Mouse (Mus musculus) stomach, embryonic 16.5 days (tissue): ENCODE results near the gene Olfr1411. TPM values are rescaled to one million over a fixed set of nuclear protein-coding genes. Genes with fewer than 3 reads are reported as not detected.

Experiments used
- ATAC-seq: fragments of 200-750 bp; cut with Nextera tagmentation; 2 replicates; pipeline ENCODE4 v1.8.0; 2017; ENCODE audit warnings: moderate number of reproducible peaks, moderate TSS enrichment; ENCODE audit not compliant: insufficient read depth, low FRiP score
- H3K27ac ChIP-seq: fragments of 300-500 bp; sonication (generic); 2 replicates; pipeline ENCODE4 v1.5.1; 2014; ENCODE audit warnings: low read length
- H3K27me3 ChIP-seq: fragments of 300-500 bp; sonication (generic); 2 replicates; pipeline ENCODE4 v1.6.1; 2014; ENCODE audit warnings: low read length, control low read depth, mixed read lengths; ENCODE audit not compliant: control insufficient read depth, insufficient read depth
- H3K36me3 ChIP-seq: fragments of 300-500 bp; sonication (generic); 2 replicates; pipeline ENCODE4 v1.6.1; 2014; ENCODE audit warnings: low read length; ENCODE audit not compliant: control insufficient read depth, insufficient read depth
- H3K4me1 ChIP-seq: fragments of 300-500 bp; sonication (generic); 2 replicates; pipeline ENCODE4 v1.6.1; 2014; ENCODE audit warnings: low read length, control low read depth, mixed read lengths; ENCODE audit not compliant: control insufficient read depth, insufficient read depth
- H3K4me2 ChIP-seq: fragments of 300-500 bp; sonication (generic); 2 replicates; pipeline ENCODE4 v1.6.1; 2014; ENCODE audit warnings: low read depth, low read length, mixed read lengths
- H3K4me3 ChIP-seq: fragments of 300-500 bp; sonication (generic); replicated peaks from 2 replicates; pipeline ENCODE4 v1.5.1; 2014; ENCODE audit warnings: mild to moderate bottlenecking, low read length
- H3K9ac ChIP-seq: fragments of 300-500 bp; sonication (generic); 2 replicates; pipeline ENCODE4 v1.6.1; 2014; ENCODE audit warnings: low read length
- H3K9me3 ChIP-seq: fragments of 300-500 bp; sonication (generic); replicated peaks from 2 replicates; pipeline ENCODE4 v1.6.1; 2016; ENCODE audit warnings: low read length, control low read depth; ENCODE audit not compliant: control insufficient read depth
- WGBS: fragments of 180-500 bp; shearing (Covaris S2); extraction: QIAGEN DNeasy Blood & Tissue Kit; methylation state at CpG from one replicate; pipeline ENCODE4 v1.1.7; 2014; 5-methylcytosine and 5-hydroxymethylcytosine counted together
- polyA plus RNA-seq: library from polyadenylated mRNA; unstranded; fragments of >200 nt; fragmentation: Nextera tagmentation; extraction: Ambion mirVana; gene quantifications from 2 replicates; pipeline ENCODE4 v1.2.1, GENCODE M21; 2015

The Olfr1411 gene
- polyA plus RNA-seq, 1 experiment from 2014 or later = not detected

DNA sequence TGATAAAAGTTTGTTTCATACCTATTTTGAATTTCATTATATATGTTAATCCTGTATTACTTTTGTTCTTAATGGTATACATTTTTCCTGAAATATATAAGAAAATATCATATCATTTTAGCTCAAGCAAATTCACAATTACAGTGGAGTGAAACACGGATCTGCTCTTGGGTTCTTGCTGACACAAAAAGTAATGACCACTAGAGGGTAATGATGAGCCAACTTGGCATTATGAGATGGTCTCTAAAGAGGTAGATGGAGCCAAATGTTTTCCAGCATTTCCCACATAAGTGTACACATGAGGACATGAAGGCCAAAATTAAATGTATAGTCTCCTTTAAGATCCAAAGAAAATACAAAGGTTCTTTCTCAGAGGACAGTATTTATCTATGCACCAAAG lies 20.3 kb downstream of the Olfr1411 start:
- ATAC-seq = no peak
- Histone ChIP-seq H3K9ac (no peak overlapping the region), H3K27ac (no peak overlapping the region), H3K4me3 (no peak overlapping the region), H3K4me2 (no peak overlapping the region), H3K9me3 (no peaks in the 10 kb centered on the region), H3K4me1 (no peaks in the 10 kb centered on the region), H3K36me3 (no peaks in the 10 kb centered on the region), H3K27me3 (no peaks in the 10 kb centered on the region)
- WGBS = 16% methylated on average over 1 of the region's 1 CpGs

DNA sequence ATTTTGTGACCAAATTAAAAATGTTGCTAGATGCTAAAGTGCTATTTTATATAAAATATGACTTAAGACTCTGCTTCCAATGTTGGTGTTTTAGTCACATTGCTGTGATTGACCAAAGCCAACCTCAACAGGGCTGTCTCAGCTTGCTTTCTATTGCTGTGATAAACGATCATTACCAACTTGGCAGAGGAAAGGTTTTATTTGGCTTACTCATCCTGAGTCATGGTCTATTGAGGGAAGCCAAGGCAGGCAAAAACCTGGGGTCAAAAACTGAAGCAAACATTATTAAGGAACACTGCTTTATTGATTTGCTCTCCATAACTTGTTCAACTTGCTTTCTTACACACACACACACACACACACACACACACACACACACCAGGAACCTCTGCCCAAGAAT lies 21.8 kb downstream of the Olfr1411 start:
- Histone ChIP-seq H3K4me1 (no peaks in the 10 kb centered on the region), H3K9me3 (no peaks in the 10 kb centered on the region), H3K27ac (no peak overlapping the region), H3K9ac (no peak overlapping the region), H3K4me2 (no peak overlapping the region), H3K4me3 (no peak overlapping the region), H3K27me3 (no peaks in the 10 kb centered on the region), H3K36me3 (no peaks in the 10 kb centered on the region)
- no peak for ATAC-seq
- 82% methylated on average over 1 of the region's 1 CpGs for WGBS

DNA sequence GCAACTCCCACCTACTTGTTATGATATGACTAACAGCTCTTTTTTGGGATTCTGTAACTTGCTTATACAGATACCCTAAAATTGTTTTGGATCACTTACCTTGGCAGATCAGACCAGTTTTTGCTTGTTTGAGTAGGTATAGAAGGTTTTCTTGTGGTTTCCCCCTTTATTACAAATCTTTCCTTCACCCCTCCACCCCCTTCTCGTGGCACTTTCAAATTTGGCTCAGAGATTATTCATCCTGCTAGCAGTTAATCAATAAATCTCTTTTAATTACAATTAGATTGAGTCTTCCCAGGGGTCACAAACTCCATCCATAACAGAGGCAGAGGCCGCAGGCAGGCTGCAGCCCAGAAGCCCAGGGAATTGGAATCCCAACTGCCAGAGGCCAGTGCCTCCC lies 23.3 kb downstream of the Olfr1411 start, which contains the start of gene Olfr12:
TSS of gene Olfr12 (plus strand) at position 301 of the 400 bp plus-strand sequence.
- no peaks in the 10 kb centered on the region for H3K36me3 ChIP-seq
- H3K4me2 ChIP-seq = no peak within 1 kb of the TSS
- H3K4me1 ChIP-seq = no peaks in the 10 kb centered on the region
- H3K27ac ChIP-seq = no peak within 1 kb of the TSS
- ATAC-seq = no peak
- 56% methylated on average over 2 of the region's 2 CpGs for WGBS
- H3K9me3 ChIP-seq = no peaks in the 10 kb centered on the region
- no peak within 1 kb of the TSS for H3K9ac ChIP-seq
- H3K4me3 ChIP-seq = no peak within 1 kb of the TSS
- H3K27me3 ChIP-seq = no peaks in the 10 kb centered on the region

DNA sequence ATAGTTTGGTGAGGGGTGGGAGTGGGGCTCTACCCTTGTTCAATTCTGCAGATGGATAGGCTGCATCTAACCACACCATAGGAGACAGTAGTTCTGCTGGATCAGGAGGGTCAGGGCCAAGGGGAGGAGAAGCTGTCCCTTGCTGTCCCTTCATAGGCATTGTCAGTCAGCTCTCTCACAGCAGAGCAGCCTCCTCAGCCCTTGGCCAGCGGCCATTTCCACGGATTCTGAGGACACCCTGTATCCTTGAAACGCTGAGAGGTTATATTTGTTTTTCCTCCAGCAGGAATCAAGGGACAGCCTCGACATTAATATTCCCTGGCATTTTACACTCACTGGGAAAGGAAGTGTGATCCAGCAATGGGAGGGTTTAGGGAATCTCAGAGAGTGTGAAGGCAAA lies 24.1 kb downstream of the Olfr1411 start:
- no peaks in the 10 kb centered on the region for H3K36me3 ChIP-seq
- H3K4me3 ChIP-seq = no peak overlapping the region
- H3K9me3 ChIP-seq = no peaks in the 10 kb centered on the region
- no peak overlapping the region for H3K4me2 ChIP-seq
- 52% methylated on average over 4 of the region's 4 CpGs for WGBS
- no peak overlapping the region for H3K27ac ChIP-seq
- no peaks in the 10 kb centered on the region for H3K4me1 ChIP-seq
- H3K9ac ChIP-seq = no peak overlapping the region
- no peaks in the 10 kb centered on the region for H3K27me3 ChIP-seq
- ATAC-seq = no peak

DNA sequence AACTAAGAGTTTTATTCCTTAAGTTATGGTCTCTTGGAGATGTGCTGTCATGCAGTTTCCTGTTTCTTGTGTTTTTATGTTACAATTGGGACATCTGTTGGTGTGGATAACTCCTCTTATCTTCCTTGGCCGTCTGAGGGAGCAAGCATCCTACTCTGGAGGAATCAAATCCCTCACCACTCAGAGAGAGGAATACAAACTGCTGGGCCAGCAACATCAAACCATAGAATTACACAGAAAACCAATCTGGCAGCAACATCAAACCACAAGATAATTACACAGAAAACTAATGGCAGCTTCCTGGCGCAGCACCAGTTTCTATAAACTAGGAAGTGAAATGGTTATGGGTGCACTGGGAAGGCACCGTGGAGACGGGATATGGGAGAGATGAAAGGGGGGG lies 34.0 kb downstream of the Olfr1411 start:
- WGBS = 56% methylated on average over 4 of the region's 4 CpGs
- Histone ChIP-seq H3K4me3 (no peak overlapping the region), H3K4me1 (no peaks in the 10 kb centered on the region), H3K27me3 (no peaks in the 10 kb centered on the region), H3K27ac (no peak overlapping the region), H3K4me2 (no peak overlapping the region), H3K9me3 (no peaks in the 10 kb centered on the region), H3K9ac (no peak overlapping the region), H3K36me3 (no peaks in the 10 kb centered on the region)
- ATAC-seq = no peak

DNA sequence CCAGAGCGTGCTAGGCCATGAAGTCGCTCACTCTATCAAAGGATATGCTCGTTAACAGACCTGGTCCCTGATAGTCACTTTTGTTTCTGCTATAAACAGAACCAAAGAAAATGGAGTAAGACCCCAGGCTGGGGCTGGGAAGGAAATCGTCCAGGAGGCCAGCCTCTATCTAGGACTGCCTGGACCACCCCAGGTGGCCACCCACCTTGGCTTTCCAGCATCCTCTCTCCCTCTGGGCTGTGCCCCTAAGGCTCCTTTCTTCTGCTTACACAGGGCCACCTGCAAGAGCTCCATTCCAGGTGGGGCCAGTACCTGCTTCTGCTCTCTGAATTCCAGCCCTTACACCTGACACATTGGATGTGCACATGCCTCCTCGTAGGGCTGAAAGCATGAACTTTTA lies 38.0 kb downstream of the Olfr1411 start:
- Histone ChIP-seq H3K9me3 (no peaks in the 10 kb centered on the region), H3K4me2 (no peak overlapping the region), H3K4me3 (no peak overlapping the region), H3K36me3 (no peaks in the 10 kb centered on the region; the same call in 1 of the 2 replicates), H3K27me3 (no peaks in the 10 kb centered on the region), H3K9ac (no peak overlapping the region), H3K27ac (no peak overlapping the region), H3K4me1 (no peaks in the 10 kb centered on the region)
- ATAC-seq = no peak
- 70% methylated on average over 5 of the region's 5 CpGs for WGBS

DNA sequence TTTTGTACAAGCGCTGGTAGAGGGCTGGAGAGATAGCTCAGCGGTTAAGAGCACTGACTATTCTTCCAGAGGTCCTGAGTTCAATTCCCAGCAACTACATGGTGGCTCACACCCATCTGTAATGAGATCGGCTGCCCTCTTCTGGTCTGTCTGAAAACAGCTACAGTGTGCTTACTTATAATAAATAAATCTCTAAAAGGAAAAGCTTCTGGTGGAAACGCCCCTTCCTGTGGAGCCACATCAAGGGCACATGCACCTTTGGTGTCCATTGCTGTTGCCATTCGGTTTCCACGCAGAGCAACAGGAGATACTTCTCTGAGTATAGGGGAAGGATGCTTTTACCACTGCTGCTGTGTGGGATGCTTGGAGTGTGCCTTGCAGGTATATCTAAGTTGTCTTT lies 38.7 kb downstream of the Olfr1411 start:
- H3K27ac ChIP-seq = no peak overlapping the region
- H3K4me3 ChIP-seq = no peak overlapping the region
- H3K9ac ChIP-seq = no peak overlapping the region
- no peaks in the 10 kb centered on the region for H3K27me3 ChIP-seq
- H3K9me3 ChIP-seq = no peaks in the 10 kb centered on the region
- no peak for ATAC-seq
- no peaks in the 10 kb centered on the region; the same call in 1 of the 2 replicates for H3K36me3 ChIP-seq
- no peaks in the 10 kb centered on the region for H3K4me1 ChIP-seq
- H3K4me2 ChIP-seq = no peak overlapping the region
- WGBS = 65% methylated on average over 6 of the region's 6 CpGs

DNA sequence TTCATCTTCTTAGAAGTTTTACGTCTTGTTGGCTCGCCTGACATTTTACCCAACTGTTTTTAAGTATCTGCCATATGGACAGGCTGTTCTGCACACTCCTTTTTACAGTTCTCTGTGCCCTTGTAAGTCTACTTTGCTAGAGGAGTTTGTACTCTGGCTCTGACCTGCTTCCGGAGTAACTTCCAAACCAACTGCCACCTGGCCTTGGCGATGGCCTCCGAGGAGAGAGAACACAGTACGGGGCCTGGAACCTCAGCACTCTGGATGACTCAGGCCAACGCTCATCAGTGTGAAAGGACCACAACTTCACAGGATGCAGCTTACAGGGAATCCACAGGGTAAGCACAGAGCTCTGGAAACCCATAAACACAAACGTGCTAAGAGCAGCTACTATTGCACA lies 39.5 kb downstream of the Olfr1411 start:
- H3K4me1 ChIP-seq = no peaks in the 10 kb centered on the region
- H3K27ac ChIP-seq = no peak overlapping the region
- no peak overlapping the region for H3K4me3 ChIP-seq
- H3K4me2 ChIP-seq = no peak overlapping the region
- no peaks in the 10 kb centered on the region for H3K9me3 ChIP-seq
- no peak overlapping the region for H3K9ac ChIP-seq
- no peaks in the 10 kb centered on the region for H3K27me3 ChIP-seq
- ATAC-seq = no peak
- no peaks in the 10 kb centered on the region; the same call in 1 of the 2 replicates for H3K36me3 ChIP-seq
- 84% methylated on average over 8 of the region's 8 CpGs for WGBS

DNA sequence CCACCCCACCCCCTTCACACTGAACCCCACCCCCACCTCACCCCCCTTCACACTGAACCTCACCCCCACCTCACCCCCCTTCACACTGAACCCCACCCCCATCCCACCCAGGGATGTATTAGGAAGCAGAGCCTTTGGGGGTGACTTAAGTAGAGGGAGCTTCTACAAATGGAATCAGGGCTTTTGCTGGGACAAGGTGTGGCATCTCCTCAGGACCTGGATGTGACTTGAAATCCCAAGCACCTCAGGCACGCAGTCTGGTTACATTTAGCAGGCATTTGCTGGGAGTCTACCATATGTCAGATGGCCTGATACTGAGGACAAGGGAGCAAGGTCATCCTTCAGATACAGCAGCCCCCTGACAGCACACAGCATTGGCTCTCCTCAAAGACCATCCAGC lies 40.4 kb downstream of the Olfr1411 start:
- H3K4me1 ChIP-seq = no peaks in the 10 kb centered on the region
- no peak overlapping the region for H3K9ac ChIP-seq
- no peak overlapping the region for H3K4me2 ChIP-seq
- H3K9me3 ChIP-seq = no peaks in the 10 kb centered on the region
- H3K27me3 ChIP-seq = no peaks in the 10 kb centered on the region
- H3K27ac ChIP-seq = no peak overlapping the region
- H3K4me3 ChIP-seq = no peak overlapping the region
- WGBS = 53% methylated on average over 1 of the region's 1 CpGs
- ATAC-seq = no peak
- H3K36me3 ChIP-seq = no peaks in the 10 kb centered on the region; the same call in 1 of the 2 replicates
